Mouse (Mus musculus) G1E (cell line): Measurements from ENCODE around the gene Wdr90. TPM values are rescaled to one million over a fixed set of nuclear protein-coding genes. Genes with fewer than 3 reads are reported as not detected.

Experiments
- ATAC-seq: 2 replicates; pipeline ENCODE4 v1.8.0; 2016; ENCODE audit warnings: mild to moderate bottlenecking; ENCODE audit not compliant: insufficient number of reproducible peaks, poor library complexity, low FRiP score, severe bottlenecking; ENCODE audit errors: extremely low read depth
- DNase-seq: peaks from one replicate; pipeline ENCODE4 v3.0.0; 2012; ENCODE audit warnings: low spot score
- H3K27me3 ChIP-seq: 2 replicates; pipeline ENCODE4 v1.6.1; 2012; ENCODE audit warnings: mild to moderate bottlenecking, low read length, inconsistent platforms; ENCODE audit not compliant: insufficient read depth
- H3K36me3 ChIP-seq: replicated peaks from 2 replicates; pipeline ENCODE3; 2012; ENCODE audit warnings: mild to moderate bottlenecking, inconsistent platforms
- H3K4me1 ChIP-seq: 2 replicates; pipeline ENCODE4 v1.6.1; 2012; ENCODE audit warnings: low read depth, low read length, inconsistent platforms, mixed read lengths; ENCODE audit not compliant: insufficient read depth
- H3K4me3 ChIP-seq: 2 replicates; pipeline ENCODE4 v1.5.1; 2012; ENCODE audit warnings: low read depth, mild to moderate bottlenecking, inconsistent platforms, low read length, moderate library complexity, mixed read lengths
- H3K9me3 ChIP-seq: replicated peaks from 2 replicates; pipeline ENCODE4 v1.6.1; 2012; ENCODE audit warnings: inconsistent platforms
- CTCF ChIP-seq: IDR thresholded peaks from 2 replicates; pipeline ENCODE4 v1.5.1; 2012; ENCODE audit warnings: low read depth, low read length, inconsistent platforms, mixed read lengths
- GATA1 ChIP-seq: IDR thresholded peaks from 2 replicates; pipeline ENCODE4 v1.6.1; 2012; ENCODE audit warnings: borderline replicate concordance, low read length, inconsistent platforms, mixed read lengths
- GATA2 ChIP-seq: IDR thresholded peaks from 2 replicates; pipeline ENCODE4 v1.6.1; 2012; ENCODE audit warnings: low read depth, low read length, inconsistent platforms, borderline replicate concordance
- POLR2AphosphoS5 ChIP-seq: IDR thresholded peaks from 2 replicates; pipeline ENCODE4 v1.6.1; 2012; ENCODE audit warnings: low read depth, low read length, inconsistent platforms; ENCODE audit not compliant: insufficient replicate concordance
- TAL1 ChIP-seq: conservative IDR thresholded peaks from 2 replicates; pipeline ENCODE4 v1.6.1; 2012; ENCODE audit warnings: low read depth, low read length, inconsistent platforms, mixed read lengths
- polyA plus RNA-seq: library from polyadenylated mRNA; stranded (reverse); fragments of >175 nt; gene quantifications from 2 replicates; pipeline ENCODE4 v1.2.3, GENCODE M21; 2012
- total RNA-seq, 2 experiments: library from RNA; stranded (forward) in 1 of 2; stranded (reverse) in 1 of 2; fragments of 200-1000 nt in 1 of 2; fragments of >200 nt in 1 of 2; fragmentation: Nextera tagmentation in 1 of 2; gene quantifications; 2 replicates each; pipeline ENCODE4 v1.2.3; 2014 to 2017

Wdr90 gene
- total and polyA plus RNA-seq, 3 experiments, result 11.8 to 42.2 (median 17.0) TPM

DNA sequence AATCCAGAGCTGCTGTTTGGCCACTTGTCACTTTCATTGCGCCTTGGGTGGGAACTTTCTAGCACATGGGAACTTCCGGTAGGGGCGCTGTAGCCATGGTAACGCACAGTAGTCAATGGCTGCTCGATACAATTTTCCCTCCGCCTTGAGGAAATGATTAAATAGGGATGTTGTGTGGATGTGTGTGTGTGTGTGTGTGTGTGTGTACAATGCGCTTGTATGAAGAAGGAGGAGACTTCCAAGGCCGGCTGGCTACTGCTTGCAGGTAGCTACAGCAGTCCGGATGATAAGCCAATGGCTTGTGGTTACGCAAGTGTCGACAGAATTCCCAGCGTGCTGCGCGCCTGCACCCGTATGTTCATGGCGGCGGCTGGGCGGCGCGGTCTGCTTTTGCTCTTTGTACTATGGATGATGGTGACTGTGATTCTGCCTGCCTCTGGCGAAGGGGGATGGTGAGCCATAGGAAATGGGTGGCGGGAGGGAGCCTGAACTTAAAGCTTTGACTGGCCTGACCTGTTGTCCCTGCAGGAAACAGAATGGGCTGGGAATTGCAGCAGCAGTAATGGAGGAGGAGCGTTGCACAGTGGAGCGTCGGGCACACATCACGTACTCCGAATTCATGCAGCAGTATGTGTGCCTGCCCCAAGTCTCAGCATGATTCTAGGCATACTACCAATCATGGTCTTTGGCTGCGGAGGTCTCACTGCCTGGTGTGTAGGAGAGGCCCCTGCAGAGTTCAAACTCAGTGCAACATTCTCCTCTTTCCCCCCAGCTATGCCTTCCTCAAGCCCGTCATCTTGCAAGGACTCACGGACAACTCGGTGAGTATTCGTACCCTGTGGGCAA is 32.4 kb downstream of the Wdr90 start, which contains the start of gene Jmjd8:
Jmjd8 (plus strand) TSS at position 156 of the 846 bp plus-strand sequence.
- no peaks in the 10 kb centered on the region for H3K9me3 ChIP-seq
- no peak for ATAC-seq
- no peaks in the 10 kb centered on the region for H3K27me3 ChIP-seq
- H3K36me3 ChIP-seq, result peaks cover 84% of the 10 kb centered on the region
- H3K4me3 ChIP-seq, result peak within 1 kb of the TSS; percentile 21; the same call in 1 of the 2 replicates
- DNase-seq, result no peak
- peaks cover 84% of the 10 kb centered on the region for H3K4me1 ChIP-seq
- TF ChIP-seq POLR2AphosphoS5 (no peak; the same call in 1 of the 2 replicates), CTCF (no peak), GATA2 (no peak), TAL1 (no peak), GATA1 (no peak)

DNA sequence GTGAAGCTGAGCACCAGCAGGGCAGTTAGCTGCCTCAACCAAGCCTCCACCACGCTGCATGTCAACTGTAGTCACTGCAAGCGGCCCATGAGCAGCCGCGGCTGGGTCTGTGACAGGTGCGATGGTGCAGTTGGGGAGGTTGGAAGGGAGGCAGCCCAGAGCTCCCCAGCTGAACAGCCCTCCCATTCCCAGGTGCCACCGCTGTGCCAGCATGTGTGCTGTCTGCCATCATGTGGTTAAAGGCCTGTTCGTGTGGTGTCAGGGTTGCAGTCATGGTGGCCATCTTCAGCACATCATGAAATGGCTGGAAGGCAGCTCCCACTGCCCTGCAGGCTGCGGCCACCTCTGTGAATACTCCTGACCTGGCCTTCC is 33.1 kb downstream of the Wdr90 start:
- no peak for DNase-seq
- Histone ChIP-seq H3K36me3 (peaks cover 81% of the 10 kb centered on the region), H3K4me3 (no peak overlapping the region; the same call in 1 of the 2 replicates), H3K9me3 (no peaks in the 10 kb centered on the region), H3K27me3 (no peaks in the 10 kb centered on the region), H3K4me1 (peaks cover 81% of the 10 kb centered on the region)
- TF ChIP-seq TAL1, result no peak
- TF ChIP-seq POLR2AphosphoS5, result peak; percentile 33; the same call in 1 of the 2 replicates
- no peak for ATAC-seq

DNA sequence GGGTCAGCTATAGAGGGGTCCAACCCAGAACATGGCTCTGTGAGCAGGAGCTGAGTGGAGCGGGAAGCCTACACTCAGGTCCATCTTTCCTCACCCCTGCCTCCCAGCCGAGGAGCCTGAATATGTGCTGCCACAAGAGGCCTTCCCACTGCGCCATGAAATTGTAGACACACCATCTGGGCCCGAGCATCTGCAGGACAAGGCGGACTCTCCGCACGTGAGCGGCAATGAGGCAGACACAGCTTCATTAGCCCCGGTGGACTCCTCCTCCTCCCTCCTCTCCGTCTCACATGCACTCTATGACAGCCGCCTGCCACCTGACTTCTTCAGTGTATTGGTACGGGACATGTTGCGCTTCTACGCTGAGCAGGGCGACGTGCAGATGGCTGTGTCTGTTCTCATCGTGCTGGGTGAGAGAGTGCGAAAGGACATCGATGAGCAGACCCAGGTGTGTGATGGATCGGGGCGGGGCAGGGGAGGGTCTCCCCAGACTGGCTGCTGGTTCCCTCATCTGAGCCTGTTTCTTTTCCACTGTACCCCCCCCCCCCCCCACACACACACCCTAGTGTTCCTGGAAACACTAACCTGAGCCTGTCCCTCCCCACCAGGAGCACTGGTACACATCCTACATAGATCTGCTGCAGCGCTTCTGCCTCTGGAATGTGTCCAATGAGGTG is 33.6 kb downstream of the Wdr90 start:
- Histone ChIP-seq H3K27me3 (no peaks in the 10 kb centered on the region), H3K9me3 (no peaks in the 10 kb centered on the region), H3K4me1 (peaks cover 84% of the 10 kb centered on the region), H3K36me3 (peaks cover 81% of the 10 kb centered on the region), H3K4me3 (peak overlapping the region; percentile 21; the same call in 1 of the 2 replicates)
- TF ChIP-seq GATA1 (no peak), GATA2 (no peak), TAL1 (no peak), POLR2AphosphoS5 (no peak), CTCF (no peak)
- ATAC-seq (no peak), DNase-seq (no peak)

DNA sequence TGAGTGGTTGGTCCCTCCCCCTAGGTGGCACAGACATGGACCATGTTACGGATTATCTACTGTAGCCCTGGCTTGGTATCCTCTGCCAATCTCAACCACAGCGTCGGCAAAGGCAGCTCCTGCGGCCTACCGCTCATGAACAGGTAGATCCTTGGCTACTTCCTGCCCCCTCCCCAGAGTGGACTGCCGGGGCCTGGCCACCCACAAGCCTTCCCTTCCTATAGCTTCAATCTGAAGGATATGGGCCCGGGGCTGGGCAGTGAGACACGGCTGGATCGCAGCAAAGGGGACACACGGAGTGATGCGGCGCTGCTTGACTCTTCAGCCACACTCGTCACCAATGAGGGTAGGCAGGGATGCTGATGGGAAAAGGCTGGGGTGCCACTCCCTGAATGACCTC is 34.3 kb downstream of the Wdr90 start:
- H3K4me3 ChIP-seq, result no peak overlapping the region
- no peaks in the 10 kb centered on the region for H3K9me3 ChIP-seq
- peaks cover 80% of the 10 kb centered on the region for H3K36me3 ChIP-seq
- no peaks in the 10 kb centered on the region for H3K27me3 ChIP-seq
- TF ChIP-seq GATA2 (no peak), POLR2AphosphoS5 (no peak), GATA1 (no peak), CTCF (no peak), TAL1 (no peak)
- ATAC-seq (no peak), DNase-seq (no peak)
- peaks cover 85% of the 10 kb centered on the region for H3K4me1 ChIP-seq

DNA sequence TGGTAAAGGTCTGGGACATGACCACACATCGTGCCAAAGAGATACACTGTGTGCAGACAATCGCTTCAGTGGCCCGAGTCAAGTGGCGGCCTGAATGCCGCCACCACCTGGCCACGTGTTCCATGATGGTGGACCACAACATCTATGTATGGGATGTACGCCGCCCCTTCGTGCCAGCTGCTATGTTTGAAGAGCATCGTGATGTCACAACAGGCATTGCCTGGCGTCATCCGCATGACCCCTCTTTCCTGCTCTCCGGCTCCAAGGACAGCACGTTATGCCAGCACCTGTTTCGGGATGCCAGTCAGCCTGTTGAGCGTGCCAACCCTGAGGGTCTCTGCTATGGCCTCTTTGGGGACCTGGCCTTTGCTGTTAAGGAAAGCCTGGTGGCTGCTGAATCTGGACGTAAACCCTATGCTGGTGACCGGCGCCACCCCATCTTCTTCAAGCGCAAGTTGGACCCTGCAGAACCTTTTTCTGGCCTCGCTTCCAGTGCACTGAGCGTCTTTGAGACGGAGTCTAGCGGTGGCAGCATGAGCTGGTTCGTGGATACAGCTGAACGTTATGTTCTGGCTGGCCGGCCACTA is 35.2 kb downstream of the Wdr90 start:
- H3K4me1 ChIP-seq, result peaks cover 76% of the 10 kb centered on the region
- ATAC-seq (no peak), DNase-seq (no peak)
- peaks cover 71% of the 10 kb centered on the region for H3K36me3 ChIP-seq
- peak overlapping the region; percentile 9; the same call in 1 of the 2 replicates for H3K4me3 ChIP-seq
- TF ChIP-seq POLR2AphosphoS5 (no peak), CTCF (no peak), TAL1 (no peak), GATA1 (no peak), GATA2 (no peak)
- H3K9me3 ChIP-seq, result no peaks in the 10 kb centered on the region
- no peaks in the 10 kb centered on the region for H3K27me3 ChIP-seq

DNA sequence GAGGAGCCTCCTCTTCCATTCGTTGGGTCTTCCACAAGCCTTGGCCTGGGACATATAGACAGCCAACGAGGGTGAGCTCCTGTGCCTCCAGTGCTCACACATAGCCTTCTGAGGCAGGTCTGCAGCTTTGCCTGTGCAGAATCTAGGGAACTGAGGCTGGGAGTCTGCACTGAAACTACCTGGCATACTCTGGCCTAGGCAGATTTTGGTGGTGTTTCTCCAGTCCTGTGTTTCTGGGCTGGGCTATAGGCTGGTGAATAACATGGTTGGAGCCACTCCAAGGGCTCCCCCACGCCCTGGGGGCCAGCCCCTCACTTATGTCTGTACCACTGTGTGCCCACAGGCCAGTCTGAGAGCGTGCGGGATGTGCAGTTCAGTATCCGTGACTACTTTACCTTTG is 36.0 kb downstream of the Wdr90 start:
- DNase-seq (no peak), ATAC-seq (no peak)
- Histone ChIP-seq H3K4me1 (peaks cover 69% of the 10 kb centered on the region), H3K9me3 (no peaks in the 10 kb centered on the region), H3K36me3 (peaks cover 63% of the 10 kb centered on the region), H3K4me3 (peak overlapping the region; percentile 78; the same call in 1 of the 2 replicates), H3K27me3 (peaks cover 5% of the 10 kb centered on the region)
- TF ChIP-seq TAL1 (no peak), CTCF (no peak), GATA2 (no peak), POLR2AphosphoS5 (no peak), GATA1 (no peak)
